Mouse (Mus musculus): ENCODE measurements around the gene Ccl27b.
"Not testable (repeated sequence)": the region's sequence is repeated elsewhere in the genome, so short reads cannot be mapped to it uniquely, and the experiment has no call there.

Ccl27b gene

DNA sequence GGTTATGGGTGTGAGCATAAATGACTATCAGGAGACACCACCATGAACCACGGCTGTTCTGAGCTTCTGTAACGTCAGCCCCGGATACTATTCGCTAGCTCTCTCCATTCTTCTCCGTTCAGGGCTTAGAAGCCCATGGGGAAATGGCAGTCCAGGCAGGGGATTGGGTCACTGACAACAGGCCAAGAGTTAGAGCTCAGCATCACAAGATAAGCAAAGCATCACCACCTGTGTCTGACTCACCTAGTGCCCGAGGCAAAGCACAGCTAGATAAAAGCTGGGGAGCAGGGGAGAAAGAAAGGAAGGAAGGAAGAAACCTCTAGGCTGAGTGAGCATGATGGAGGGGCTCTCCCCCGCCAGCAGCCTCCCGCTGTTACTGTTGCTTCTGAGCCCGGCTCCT lies at the start of gene Ccl27b:
Ccl27b (plus strand) TSS at position 301 of the 400 bp plus-strand sequence.
- DNase-seq (ENCODE audit: low spot score in 2 of 2), result not testable (repeated sequence)

DNA sequence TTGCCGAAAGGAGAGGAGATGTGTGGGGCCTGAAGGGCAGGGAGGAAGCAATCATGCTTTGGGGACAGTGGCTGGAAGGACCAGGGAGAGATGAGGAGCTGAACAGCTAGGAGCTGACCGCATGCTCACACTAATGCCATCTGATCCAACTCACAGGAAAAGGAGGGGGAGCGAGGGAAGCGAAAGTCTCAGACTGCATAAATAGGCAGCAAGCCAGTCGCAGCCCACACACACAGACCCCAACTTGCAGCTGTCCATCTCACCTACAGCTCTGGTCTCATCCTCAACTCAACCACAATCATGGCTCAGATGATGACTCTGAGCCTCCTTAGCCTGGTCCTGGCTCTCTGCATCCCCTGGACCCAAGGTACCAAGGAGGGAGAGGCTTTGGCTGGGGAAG lies 43.2 kb upstream of the Ccl27b start, which contains the start of gene Gm10591:
Gm10591 (plus strand) TSS at position 301 of the 400 bp plus-strand sequence.
- not testable (repeated sequence) for DNase-seq (ENCODE audit: low spot score in 2 of 2)

DNA sequence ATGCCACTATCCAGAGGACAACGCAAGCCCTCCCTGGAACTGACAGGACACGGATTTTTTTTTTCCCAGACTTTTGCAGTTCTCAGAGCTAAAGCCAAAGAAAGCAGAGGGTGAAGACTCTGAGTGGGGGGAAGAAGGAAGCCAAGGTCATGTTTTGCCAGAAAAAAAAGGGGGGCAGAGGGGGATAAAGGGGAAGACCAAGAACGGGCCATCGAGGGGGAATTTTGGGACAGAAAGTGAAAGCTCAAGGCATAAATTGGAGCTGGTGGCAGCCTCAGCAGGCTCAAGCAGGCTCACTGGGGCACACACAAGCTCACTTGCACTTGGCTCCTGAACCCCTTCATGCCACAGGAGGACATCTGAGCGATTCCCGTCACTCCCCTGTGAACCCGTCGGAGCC lies 25.6 kb upstream of the Ccl27b start, which contains the start of gene Gm2564:
Gm2564 (plus strand) TSS at position 301 of the 400 bp plus-strand sequence.
- not testable (repeated sequence) for DNase-seq (ENCODE audit: low spot score in 2 of 2)

DNA sequence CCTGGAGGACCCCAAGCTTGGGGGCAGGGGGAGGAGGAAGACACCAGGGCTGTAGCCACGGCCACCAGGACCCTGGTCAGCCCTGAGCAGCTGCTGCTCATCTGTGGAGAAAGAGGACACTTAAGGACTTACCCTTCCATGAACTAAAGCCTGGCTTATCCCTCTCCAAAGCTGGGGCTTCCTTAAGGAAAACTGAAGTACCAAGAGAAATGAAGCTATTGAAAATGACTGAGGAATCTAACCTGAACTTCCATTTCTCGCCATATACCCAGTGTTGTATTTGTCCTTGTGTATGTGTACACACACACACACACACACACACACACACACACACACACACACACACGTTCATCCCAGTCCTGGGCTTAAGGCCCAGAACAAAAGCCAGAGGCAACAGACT lies 6.7 kb downstream of the Ccl27b start, which contains the start of gene Il11ra2:
Il11ra2 (minus strand) TSS at position 101 of the 400 bp plus-strand sequence.
- DNase-seq (ENCODE audit: low spot score in 2 of 2), result not testable (repeated sequence)

DNA sequence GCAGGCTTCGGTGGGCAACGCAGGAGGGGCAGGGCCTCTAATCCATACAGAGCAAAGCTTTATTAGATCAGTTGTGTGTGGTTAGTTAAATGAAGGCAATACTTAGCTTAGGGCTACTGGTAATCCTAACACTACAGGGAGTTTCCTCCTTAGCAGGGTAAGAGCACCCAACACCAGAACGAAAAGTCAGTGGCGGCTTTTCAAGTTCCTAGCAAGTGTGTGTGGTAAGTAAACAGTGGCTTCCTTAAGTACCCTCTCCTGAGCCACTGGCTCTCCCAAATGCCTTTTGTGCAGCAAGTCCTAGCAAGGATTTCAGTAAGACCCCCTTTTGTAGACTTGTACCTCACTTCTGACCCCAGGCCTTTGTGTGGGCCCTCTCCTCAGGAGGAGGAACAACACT lies 20.4 kb downstream of the Ccl27b start:
- DNase-seq (ENCODE audit: low spot score in 2 of 2), result not testable (repeated sequence)

DNA sequence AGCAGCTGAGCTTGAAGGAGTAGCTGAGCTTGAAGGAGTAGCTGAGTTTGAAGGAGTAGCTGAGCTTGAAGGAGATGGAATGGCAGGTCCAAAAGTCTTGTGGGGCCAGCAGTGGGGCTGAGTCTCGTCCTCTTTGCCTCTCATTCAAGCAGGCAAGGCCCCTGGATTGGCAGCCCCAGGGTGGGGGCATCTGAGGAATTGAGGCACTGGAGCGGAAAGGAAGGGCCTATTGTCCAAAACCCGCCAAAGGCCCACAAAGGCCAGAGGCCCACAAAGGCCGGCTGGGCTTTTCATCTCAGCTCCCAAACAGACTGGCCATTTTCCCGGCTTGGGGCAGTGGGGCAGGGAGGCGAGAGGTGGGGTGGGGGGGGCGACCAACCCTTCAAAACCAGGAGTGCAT lies 24.3 kb downstream of the Ccl27b start:
- DNase-seq (ENCODE audit: low spot score in 2 of 2), result not testable (repeated sequence)

DNA sequence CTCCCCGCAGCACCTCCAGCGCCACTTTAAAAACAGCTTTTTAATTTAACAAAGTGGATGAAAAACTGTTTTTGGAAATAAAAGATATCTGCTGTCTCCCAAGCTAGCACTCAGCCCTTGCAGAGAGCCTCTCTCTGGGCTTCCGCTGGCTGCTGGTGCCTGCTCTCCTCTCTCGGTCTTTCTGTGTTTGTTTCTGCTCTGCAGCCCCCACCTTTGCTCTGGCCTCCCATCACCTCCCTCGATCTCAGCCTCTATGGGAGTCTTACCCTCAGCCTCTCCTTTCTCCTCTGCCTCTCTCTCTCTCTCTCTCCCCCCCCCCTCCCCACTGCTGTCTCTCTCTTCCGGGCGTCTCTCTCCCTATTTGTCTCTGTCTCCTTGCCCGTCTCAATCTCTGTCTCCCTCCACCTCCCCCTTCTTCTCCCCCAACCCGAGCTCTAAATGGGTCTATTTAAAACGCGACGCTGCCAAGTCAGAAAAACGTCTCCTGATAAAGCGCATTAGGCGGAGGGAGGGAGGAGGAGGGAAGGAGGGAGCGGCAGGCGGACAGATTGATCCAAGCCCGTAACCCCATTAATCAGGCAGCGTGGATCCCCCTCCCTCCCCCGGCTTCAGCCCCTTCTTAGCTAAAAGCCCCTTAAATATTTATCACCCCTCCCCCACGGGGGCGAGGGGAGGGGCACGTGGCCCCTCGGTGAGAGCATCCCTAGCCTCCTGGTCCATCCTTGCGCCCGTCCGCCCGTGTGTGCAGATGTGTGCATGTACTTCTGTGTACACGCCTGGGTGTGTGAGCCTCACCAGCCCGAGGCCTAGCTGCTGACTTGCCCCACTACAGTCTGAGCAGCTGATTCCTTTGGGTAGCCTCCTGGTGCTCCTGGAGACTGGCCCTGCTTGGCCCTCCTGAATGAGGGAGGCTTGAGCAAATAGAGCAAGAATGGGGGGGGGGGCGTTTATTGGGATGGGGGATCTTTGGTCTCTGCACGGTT lies 25.6 kb downstream of the Ccl27b start:
- DNase-seq (ENCODE audit: low spot score in 2 of 2), result not testable (repeated sequence)

DNA sequence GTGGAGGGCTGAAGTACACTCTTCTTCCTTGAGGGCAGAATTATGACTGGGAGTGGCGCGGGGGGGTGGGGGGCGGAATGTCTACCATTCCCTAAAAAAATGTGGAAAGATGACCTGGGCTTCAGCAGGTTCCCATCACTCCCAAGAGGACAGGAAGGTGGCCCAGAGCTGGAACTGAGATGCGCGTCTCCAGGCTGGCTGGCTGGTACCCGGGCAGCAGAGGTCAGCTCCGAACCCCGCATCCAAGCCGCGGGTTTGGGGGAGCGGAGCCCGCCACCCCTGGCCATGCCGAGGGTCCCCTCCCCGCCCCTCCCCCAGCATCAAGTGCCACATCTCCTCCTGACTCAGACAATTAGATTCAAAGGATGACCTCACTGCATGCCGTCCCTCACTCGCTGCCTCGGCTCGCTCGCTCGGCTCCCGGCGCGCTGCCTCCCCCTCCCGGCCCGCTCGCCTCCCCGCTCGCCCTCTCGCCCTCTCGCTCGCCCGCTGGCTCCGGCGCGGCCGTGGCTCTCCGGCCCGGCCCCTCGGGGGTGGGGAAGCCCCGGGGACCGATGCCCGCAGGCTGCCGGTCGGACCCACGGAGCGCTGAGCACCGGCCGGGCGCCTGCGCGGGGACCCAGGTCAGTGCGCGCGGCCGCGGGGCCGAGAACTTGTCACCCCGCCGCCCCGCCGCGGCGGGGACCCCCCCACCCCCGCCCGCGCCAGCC lies 26.6 kb downstream of the Ccl27b start:
- DNase-seq (ENCODE audit: low spot score in 2 of 2), result not testable (repeated sequence)

DNA sequence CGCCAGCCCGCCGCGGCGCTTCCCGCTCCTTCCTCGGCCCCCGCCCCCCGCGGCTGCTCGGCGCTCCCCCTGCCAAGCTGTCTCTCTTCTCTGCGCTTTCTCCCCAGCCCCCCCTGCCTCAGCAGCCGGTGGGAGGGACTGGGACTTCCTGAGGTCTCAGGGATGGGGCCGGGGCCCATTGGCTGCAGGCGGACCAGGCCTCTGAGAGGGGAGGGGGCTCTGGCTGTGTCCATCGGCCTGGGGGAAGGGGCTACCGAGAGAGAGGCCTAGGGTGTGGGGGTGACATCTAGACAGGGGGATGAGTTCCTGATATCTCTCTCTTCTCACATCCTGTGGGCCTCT lies 27.1 kb downstream of the Ccl27b start:
- not testable (repeated sequence) for DNase-seq (ENCODE audit: low spot score in 2 of 2)

Data from spleen, postnatal 10 days (tissue).